Mouse (Mus musculus): Measurements from ENCODE around the gene Vim. TPM values are rescaled to one million over a fixed set of nuclear protein-coding genes. Genes with fewer than 3 reads are reported as not detected.

Vim gene
- 1,093 and 1,129 TPM in 2 replicates for polyA plus RNA-seq (2012; rRNA removed)

GRCm38 (mm10) chr2:13573408-13574065 lies at the start of gene Vim:
Gene Vim, plus strand, starts transcription at chr2:13573927.

GRCm38 (mm10) chr2:13544193-13544824 lies 29.4 kb upstream of the Vim start, which contains the start of gene Trdmt1:
Gene Trdmt1, minus strand, starts transcription at chr2:13544668.

Other genes with a start within 250 kb of the Vim start
- gene Cubn, start 82.1 kb upstream of the Vim start, polyA plus RNA-seq (2012; rRNA removed) = 0.38 and 0.45 TPM in 2 replicates
- gene Trdmt1, start 29.3 kb upstream of the Vim start, polyA plus RNA-seq (2012; rRNA removed) = 8.6 and 8.9 TPM in 2 replicates
- 0.34 and 0.51 TPM in 2 replicates for gene St8sia6, start 220.1 kb downstream of the Vim start, polyA plus RNA-seq (2012; rRNA removed)

Measured in central nervous system, embryonic 14 days (tissue).